Mouse (Mus musculus): ENCODE results near the gene Ptpn18.
"Not testable (repeated sequence)": the region's sequence is repeated elsewhere in the genome, so short reads cannot be mapped to it uniquely, and the experiment has no call there.

Gene Ptpn18

DNA sequence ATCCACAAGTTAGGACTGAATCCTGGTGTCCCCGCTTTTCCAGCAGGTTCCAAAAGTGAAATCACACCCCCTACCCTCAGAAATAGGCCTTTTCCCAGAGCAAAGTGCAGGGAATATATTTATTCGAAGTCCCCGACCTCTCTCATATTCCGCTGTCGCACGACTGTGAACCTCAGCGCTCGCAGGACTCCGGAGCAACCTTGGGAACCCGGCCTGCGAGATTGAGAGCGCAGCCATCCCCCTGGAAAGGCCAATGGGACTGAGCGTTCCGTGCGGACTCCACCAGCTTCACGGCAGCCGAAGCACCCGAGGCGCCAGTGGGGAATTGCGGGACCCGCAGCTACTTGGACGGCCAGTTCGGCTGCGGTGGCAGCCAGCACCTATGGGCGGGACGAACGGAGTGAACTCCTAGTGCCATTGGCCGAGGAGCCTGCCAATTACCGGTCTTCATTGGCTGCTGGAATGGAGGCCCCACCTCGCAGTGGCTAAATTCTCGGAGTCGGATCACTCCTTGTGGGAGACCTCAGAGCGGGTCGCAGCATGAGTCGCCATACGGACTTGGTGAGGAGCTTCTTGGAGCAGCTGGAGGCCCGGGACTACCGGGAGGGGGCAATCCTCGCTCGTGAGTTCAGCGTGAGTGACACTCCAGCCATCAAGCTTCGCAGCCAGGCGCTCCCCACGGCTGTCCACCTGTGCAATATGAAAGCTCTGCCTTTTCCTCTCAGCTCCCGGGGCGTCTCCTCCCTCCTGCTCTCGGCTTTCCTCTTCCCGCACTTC, at the start of gene Ptpn18:
TSS of gene Ptpn18 (plus strand) at position 479 of the 777 bp plus-strand sequence.
- peak; percentile 92 for DNase-seq (ENCODE audit: low read depth, low spot score)
- Histone ChIP-seq H3K27me3 (ENCODE audit: control insufficient read depth, insufficient read depth, low read length, poor library complexity, severe bottlenecking) (no peaks in the 10 kb centered on the region), H3K36me3 (ENCODE audit: control insufficient read depth, insufficient read depth, low read length, poor library complexity, severe bottlenecking) (no peaks in the 10 kb centered on the region)

- no peak for DNase-seq (ENCODE audit: low read depth, low spot score)
- Histone ChIP-seq H3K36me3 (ENCODE audit: control insufficient read depth, insufficient read depth, low read length, poor library complexity, severe bottlenecking) (no peaks in the 10 kb centered on the region), H3K27me3 (ENCODE audit: control insufficient read depth, insufficient read depth, low read length, poor library complexity, severe bottlenecking) (no peaks in the 10 kb centered on the region)
Observed at GRCm38 (mm10) chr1:34428466-34428865, 31.1 kb upstream of the Ptpn18 start.

DNA sequence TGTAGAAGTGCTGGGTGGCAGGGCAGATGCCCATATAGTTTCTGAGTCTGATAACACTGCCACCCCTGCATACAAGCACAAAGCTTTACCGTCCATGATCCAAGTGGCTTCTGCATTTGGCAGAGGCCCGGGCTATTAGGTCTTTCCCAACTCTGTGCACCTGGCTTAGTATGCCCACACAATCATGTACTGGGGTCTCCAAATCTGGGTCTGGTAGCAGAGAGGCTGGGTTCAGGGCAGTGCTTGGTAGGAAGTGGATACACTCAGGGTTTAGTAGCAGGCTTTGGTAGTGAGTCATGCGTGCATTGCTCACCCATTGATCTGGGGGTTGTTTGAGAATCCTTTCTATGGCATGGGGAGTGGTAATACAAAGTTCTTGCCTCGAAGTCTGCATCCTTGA, 30.3 kb upstream of the Ptpn18 start:
- H3K27me3 ChIP-seq (ENCODE audit: control insufficient read depth, insufficient read depth, low read length, poor library complexity, severe bottlenecking): no peaks in the 10 kb centered on the region
- no peak for DNase-seq (ENCODE audit: low read depth, low spot score)

DNA sequence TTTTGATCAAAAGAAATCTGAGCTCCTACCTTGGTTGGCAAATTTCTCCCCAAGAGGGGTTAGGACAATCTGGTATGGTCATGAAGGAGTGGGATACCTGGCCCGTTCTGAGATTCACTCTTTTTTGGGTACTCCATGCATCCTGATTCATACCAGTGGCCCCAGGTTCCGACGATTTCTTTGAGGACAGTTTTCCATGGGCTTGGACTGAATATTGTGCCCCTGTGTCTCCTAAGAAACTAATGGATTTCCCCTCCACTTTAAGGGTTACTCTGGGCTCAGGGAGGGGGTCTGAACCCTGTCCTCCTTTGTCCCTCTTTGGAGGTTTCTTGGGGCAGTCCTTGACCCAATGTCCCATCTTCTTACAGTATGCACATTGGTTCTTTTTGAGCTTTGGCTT, 28.6 kb upstream of the Ptpn18 start:
- Histone ChIP-seq H3K27me3 (ENCODE audit: control insufficient read depth, insufficient read depth, low read length, poor library complexity, severe bottlenecking) (no peaks in the 10 kb centered on the region), H3K36me3 (ENCODE audit: control insufficient read depth, insufficient read depth, low read length, poor library complexity, severe bottlenecking) (no peaks in the 10 kb centered on the region)
- no peak for DNase-seq (ENCODE audit: low read depth, low spot score)

More for the DNA sequence above, 30.3 kb upstream of the Ptpn18 start:
- no peaks in the 10 kb centered on the region for H3K36me3 ChIP-seq (ENCODE audit: control insufficient read depth, insufficient read depth, low read length, poor library complexity, severe bottlenecking)

GRCm38 (mm10) chr1:34431431-34431830, 28.1 kb upstream of the Ptpn18 start:
- Histone ChIP-seq H3K36me3 (ENCODE audit: control insufficient read depth, insufficient read depth, low read length, poor library complexity, severe bottlenecking) (no peaks in the 10 kb centered on the region), H3K27me3 (ENCODE audit: control insufficient read depth, insufficient read depth, low read length, poor library complexity, severe bottlenecking) (no peaks in the 10 kb centered on the region)
- DNase-seq (ENCODE audit: low read depth, low spot score): no peak

DNA sequence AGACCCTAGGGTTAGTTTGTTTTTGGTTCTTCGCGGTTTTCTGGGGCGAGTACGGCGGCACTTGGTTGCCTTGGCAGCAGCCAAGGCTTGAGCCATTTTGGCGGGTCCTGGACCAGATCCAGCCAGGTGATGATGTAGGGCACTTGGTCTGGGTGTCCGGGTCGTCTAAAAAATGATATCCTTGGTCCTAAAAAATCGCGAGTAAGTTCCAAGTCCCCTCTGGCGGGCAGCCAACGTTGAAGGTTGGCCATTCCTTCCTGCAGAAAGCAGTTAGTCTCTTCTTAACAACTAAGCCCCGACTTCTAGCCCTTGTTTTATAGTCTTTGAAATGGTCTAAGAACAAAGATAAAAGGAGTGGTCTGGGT, 27.2 kb upstream of the Ptpn18 start:
- DNase-seq (ENCODE audit: low read depth, low spot score): no peak
- H3K27me3 ChIP-seq (ENCODE audit: control insufficient read depth, insufficient read depth, low read length, poor library complexity, severe bottlenecking): no peaks in the 10 kb centered on the region
- H3K36me3 ChIP-seq (ENCODE audit: control insufficient read depth, insufficient read depth, low read length, poor library complexity, severe bottlenecking): no peaks in the 10 kb centered on the region; the same call in 1 of the 2 replicates

- H3K27me3 ChIP-seq (ENCODE audit: control insufficient read depth, insufficient read depth, low read length, poor library complexity, severe bottlenecking): no peaks in the 10 kb centered on the region
- peak; percentile 59 for DNase-seq (ENCODE audit: low read depth, low spot score)
- H3K36me3 ChIP-seq (ENCODE audit: control insufficient read depth, insufficient read depth, low read length, poor library complexity, severe bottlenecking): no peaks in the 10 kb centered on the region; the same call in 1 of the 2 replicates
Observed at GRCm38 (mm10) chr1:34432776-34433481, 26.6 kb upstream of the Ptpn18 start.

GRCm38 (mm10) chr1:34433891-34434521, 25.6 kb upstream of the Ptpn18 start:
- Histone ChIP-seq H3K36me3 (ENCODE audit: control insufficient read depth, insufficient read depth, low read length, poor library complexity, severe bottlenecking) (no peaks in the 10 kb centered on the region; the same call in 1 of the 2 replicates), H3K27me3 (ENCODE audit: control insufficient read depth, insufficient read depth, low read length, poor library complexity, severe bottlenecking) (no peaks in the 10 kb centered on the region)
- DNase-seq (ENCODE audit: low read depth, low spot score): peak; percentile 51

DNA sequence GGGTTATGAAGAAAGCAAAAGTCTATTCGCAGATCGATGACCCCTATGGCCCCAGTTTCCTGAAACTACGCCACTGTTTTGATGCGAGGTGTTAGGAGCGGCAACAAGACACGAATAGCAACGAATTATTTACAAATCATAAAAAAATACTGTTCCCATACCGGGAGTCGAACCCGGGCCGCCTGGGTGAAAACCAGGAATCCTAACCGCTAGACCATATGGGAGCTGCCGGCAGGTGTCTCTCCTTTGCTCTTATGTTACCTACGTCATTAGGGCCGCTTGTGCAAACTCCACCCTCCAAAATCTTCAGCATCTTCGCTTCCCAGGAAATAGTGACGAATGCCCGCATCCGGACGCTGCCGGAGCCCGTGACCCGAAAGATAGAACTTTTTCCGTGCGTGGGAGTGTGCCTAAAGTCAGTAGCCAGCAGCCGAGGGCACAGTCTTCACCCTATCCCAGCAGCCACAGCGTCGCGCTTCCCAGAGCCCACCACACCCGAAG, 24.9 kb upstream of the Ptpn18 start:
- peak; percentile 95 for DNase-seq (ENCODE audit: low read depth, low spot score)
- Histone ChIP-seq H3K36me3 (ENCODE audit: control insufficient read depth, insufficient read depth, low read length, poor library complexity, severe bottlenecking) (no peaks in the 10 kb centered on the region; the same call in 1 of the 2 replicates), H3K27me3 (ENCODE audit: control insufficient read depth, insufficient read depth, low read length, poor library complexity, severe bottlenecking) (no peaks in the 10 kb centered on the region)

DNA sequence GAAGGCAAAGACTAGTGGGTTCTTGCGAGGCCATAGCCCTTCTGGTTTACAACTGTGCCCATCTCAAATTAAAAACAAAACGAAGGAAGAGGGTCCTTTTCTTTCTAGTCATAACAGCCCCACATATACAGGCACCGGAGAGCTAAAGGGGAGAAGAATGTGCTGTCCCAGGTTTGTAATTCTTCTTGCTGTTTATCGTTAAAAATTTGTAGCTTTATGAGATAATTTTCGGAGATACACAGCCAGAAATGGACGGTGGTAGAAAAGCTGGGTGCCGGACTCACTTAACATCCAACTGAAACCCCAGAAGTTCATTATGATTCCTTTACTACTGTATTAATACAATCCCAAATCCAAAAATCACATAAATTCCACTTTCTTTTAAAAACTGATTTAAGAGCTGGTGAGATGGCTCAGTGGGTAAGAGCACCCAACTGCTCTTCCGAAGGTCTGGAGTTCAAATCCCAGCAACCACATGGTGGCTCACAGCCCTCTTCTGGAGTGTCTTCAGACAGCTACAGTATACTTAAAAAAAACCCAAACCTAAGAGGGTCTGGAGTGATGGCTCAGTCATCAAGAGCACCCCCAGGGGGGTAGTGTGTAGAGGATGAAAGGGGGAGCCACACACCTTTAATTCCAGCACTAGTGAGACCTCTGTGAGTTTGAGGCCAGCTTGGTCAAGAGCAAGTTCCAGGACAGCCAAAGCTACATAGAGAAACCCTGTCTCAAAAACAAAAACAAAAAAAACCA, 24.0 kb upstream of the Ptpn18 start:
- no peak for DNase-seq (ENCODE audit: low read depth, low spot score)
- Histone ChIP-seq H3K36me3 (ENCODE audit: control insufficient read depth, insufficient read depth, low read length, poor library complexity, severe bottlenecking) (no peaks in the 10 kb centered on the region; the same call in 1 of the 2 replicates), H3K27me3 (ENCODE audit: control insufficient read depth, insufficient read depth, low read length, poor library complexity, severe bottlenecking) (no peaks in the 10 kb centered on the region)

GRCm38 (mm10) chr1:34436374-34436773, 23.2 kb upstream of the Ptpn18 start:
- Histone ChIP-seq H3K36me3 (ENCODE audit: control insufficient read depth, insufficient read depth, low read length, poor library complexity, severe bottlenecking) (no peaks in the 10 kb centered on the region; the same call in 1 of the 2 replicates), H3K27me3 (ENCODE audit: control insufficient read depth, insufficient read depth, low read length, poor library complexity, severe bottlenecking) (no peaks in the 10 kb centered on the region)
- no peak for DNase-seq (ENCODE audit: low read depth, low spot score)

- DNase-seq (ENCODE audit: low read depth, low spot score); H3K36me3 ChIP-seq (ENCODE audit: control insufficient read depth, insufficient read depth, low read length, poor library complexity, severe bottlenecking); H3K27me3 ChIP-seq (ENCODE audit: control insufficient read depth, insufficient read depth, low read length, poor library complexity, severe bottlenecking): not testable (repeated sequence)
Observed at GRCm38 (mm10) chr1:34437366-34437765, 22.2 kb upstream of the Ptpn18 start.

DNA sequence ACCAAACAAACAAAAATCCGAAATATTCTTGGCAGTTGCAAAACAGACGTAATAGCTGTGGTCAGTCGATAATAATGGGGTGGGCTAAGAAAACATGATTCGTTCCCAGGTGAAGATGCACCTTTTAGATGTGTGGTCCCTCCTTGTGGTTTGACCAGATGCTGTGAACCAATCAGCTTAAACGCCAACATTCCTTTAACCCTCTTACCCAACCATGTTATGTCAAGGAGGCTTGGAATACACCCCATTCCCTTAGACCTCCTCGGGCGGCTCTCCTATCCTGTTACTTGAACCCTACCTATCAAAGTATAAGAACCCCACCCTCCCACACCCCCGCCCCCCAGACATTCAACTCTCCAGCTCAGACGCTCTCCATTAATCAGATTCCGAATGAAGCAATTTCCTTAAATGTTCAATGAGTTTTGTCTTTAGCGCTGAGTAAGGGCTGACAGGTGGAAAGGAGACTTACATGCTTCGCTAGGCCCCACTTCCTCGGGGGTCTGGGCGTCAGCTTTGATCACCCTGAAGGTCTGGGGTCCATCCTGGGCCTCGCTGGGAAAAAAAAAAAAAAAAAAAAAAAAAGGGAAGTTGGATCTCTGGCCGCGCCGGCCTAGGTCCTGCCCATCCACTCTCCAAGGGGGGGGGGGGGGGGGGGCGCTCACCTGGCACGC, 21.0 kb upstream of the Ptpn18 start:
- peaks cover 9% of the 10 kb centered on the region for H3K36me3 ChIP-seq (ENCODE audit: control insufficient read depth, insufficient read depth, low read length, poor library complexity, severe bottlenecking)
- DNase-seq (ENCODE audit: low read depth, low spot score): peak; percentile 15

More for the DNA sequence above, 21.0 kb upstream of the Ptpn18 start:
- H3K27me3 ChIP-seq (ENCODE audit: control insufficient read depth, insufficient read depth, low read length, poor library complexity, severe bottlenecking): no peaks in the 10 kb centered on the region
